10 mouse cellular contexts compared by ENCODE assay signal in the genomic region with DNA sequence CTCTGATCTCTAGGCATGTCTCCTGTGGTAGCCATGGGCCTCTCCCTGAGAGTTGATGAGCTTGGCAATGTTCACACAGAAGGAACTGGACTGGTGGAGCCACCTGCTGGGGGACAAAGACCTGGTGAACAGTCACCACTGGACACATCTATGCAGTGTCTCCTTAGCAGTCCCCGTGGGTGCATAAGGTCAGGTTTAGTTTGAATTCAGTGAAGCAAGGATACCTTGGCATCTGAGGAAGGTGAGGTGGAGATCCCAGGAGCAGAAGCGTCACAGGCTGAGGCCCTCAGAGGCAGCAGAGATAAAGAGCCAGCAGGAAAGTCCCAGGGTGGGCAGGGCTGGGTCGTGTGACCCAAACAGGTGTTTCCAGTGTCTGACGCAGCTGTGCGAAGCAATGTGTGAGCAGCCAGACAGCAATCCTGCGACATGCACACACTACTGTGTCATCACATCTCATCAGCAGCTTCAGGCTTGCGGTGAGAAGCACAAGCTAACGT. TPM values are rescaled to one million over a fixed set of nuclear protein-coding genes. Genes with fewer than 3 reads are reported as not detected.
DNase-seq lines count a peak whose midpoint lies in the region; ATAC-seq and TF ChIP-seq lines count a peak whose summit lies in the region.
"Had no signal": no experiment of that assay in that cellular context is flagged by ENCODE, and none has a peak within 500 bp of the region (broad histone marks: within the 10 kb centered on the region; RNA-seq: fewer than 3 reads in every experiment).

Gene Dnase1l3 (minus strand): TSS at position 303 of the 497 bp plus-strand sequence.

- H3K36me3 ChIP-seq in midbrain, embryonic 14.5 days (ENCODE audit: control insufficient read depth, insufficient read depth, low read length), result no peaks in the 10 kb centered on the region
- H3K36me3 ChIP-seq in midbrain, embryonic 16.5 days (ENCODE audit: control insufficient read depth, insufficient read depth, low read length), result no peaks in the 10 kb centered on the region
- H3K36me3 ChIP-seq in myocyte (ENCODE audit: control insufficient read depth, insufficient read depth), result no peaks in the 10 kb centered on the region
- H3K36me3 ChIP-seq: embryonic facial prominence, embryonic 12.5 days had no signal

- H3K27ac ChIP-seq in midbrain, embryonic 14.5 days (replicated peaks; ENCODE audit: low read depth, low read length), result no peak within 1 kb of the TSS
- no peak within 1 kb of the TSS for H3K27ac ChIP-seq in midbrain, embryonic 16.5 days (ENCODE audit: low read length)
- H3K27ac ChIP-seq in cortical plate, adult 2 months (ENCODE audit: insufficient read depth, low read length), result no peak within 1 kb of the TSS
- H3K27ac ChIP-seq: embryonic facial prominence, embryonic 12.5 days had no signal

- H3K4me1 ChIP-seq in midbrain, embryonic 14.5 days (ENCODE audit: control insufficient read depth, insufficient read depth, low read length), result no peaks in the 10 kb centered on the region
- H3K4me1 ChIP-seq in midbrain, embryonic 16.5 days (ENCODE audit: control insufficient read depth, insufficient read depth, low read length), result 0 out of 2 replicates have a peak, but pooled peaks cover 2% of the 10 kb centered on the region
- no peaks in the 10 kb centered on the region for H3K4me1 ChIP-seq in cortical plate, adult 2 months (ENCODE audit: control insufficient read depth, insufficient read depth, low read length)
- H3K4me1 ChIP-seq: embryonic facial prominence, embryonic 12.5 days had no signal

- peak; percentile 51 for TF ChIP-seq CTCF in cortical plate, adult 2 months (IDR thresholded peaks at IDR 0.05; ENCODE audit: extremely low read depth, insufficient read depth, low read length)

- no peaks in the 10 kb centered on the region for H3K79me2 ChIP-seq in myocyte (ENCODE audit: control insufficient read depth, insufficient read depth)

- H3K9me3 ChIP-seq in midbrain, embryonic 14.5 days (ENCODE audit: control insufficient read depth, low read length), result no peaks in the 10 kb centered on the region
- H3K9me3 ChIP-seq in midbrain, embryonic 16.5 days (replicated peaks; ENCODE audit: control insufficient read depth, low read length, poor library complexity, severe bottlenecking), result no peaks in the 10 kb centered on the region
- H3K9me3 ChIP-seq: embryonic facial prominence, embryonic 12.5 days had no signal

- no peak within 1 kb of the TSS for H3K9ac ChIP-seq in midbrain, embryonic 14.5 days (replicated peaks; ENCODE audit: low read length)
- H3K9ac ChIP-seq in midbrain, embryonic 16.5 days (ENCODE audit: low read depth, low read length), result no peak within 1 kb of the TSS
- H3K9ac ChIP-seq: embryonic facial prominence, embryonic 12.5 days had no signal

- H3K4me3 ChIP-seq in midbrain, embryonic 14.5 days (replicated peaks; ENCODE audit: low read depth, low read length), result no peak within 1 kb of the TSS
- H3K4me3 ChIP-seq in midbrain, embryonic 16.5 days (ENCODE audit: low read depth, low read length), result no peak within 1 kb of the TSS
- no peak within 1 kb of the TSS for H3K4me3 ChIP-seq in cortical plate, adult 2 months (ENCODE audit: insufficient read depth, low read length)
- no peak within 1 kb of the TSS for H3K4me3 ChIP-seq in myocyte
- H3K4me3 ChIP-seq: embryonic facial prominence, embryonic 12.5 days had no signal

- TF ChIP-seq POLR2A in cortical plate, adult 2 months (IDR thresholded peaks at IDR 0.05; ENCODE audit: extremely low read depth, insufficient read depth, low read length), result no peak
- no peak for TF ChIP-seq POLR2A in myocyte (IDR thresholded peaks at IDR 0.05; ENCODE audit: insufficient read length, low read depth)

- no peak for ATAC-seq in midbrain, embryonic 14.5 days (ENCODE audit: low FRiP score, low TSS enrichment)
- ATAC-seq in midbrain, embryonic 16.5 days, result no peak
- ATAC-seq in erythroblast, adult 5-6 weeks (replicated peaks; ENCODE audit: low FRiP score, poor library complexity, severe bottlenecking), result no peak

- no peak within 1 kb of the TSS for H3ac ChIP-seq in myocyte (ENCODE audit: control insufficient read depth, insufficient read length)

- H3K4me2 ChIP-seq in midbrain, embryonic 14.5 days (ENCODE audit: low read length), result no peak within 1 kb of the TSS
- no peak within 1 kb of the TSS for H3K4me2 ChIP-seq in midbrain, embryonic 16.5 days (ENCODE audit: low read length)
- H3K4me2 ChIP-seq in myocyte (ENCODE audit: low read depth), result no peak within 1 kb of the TSS
- H3K4me2 ChIP-seq: embryonic facial prominence, embryonic 12.5 days had no signal

- DNase-seq in adrenal gland, adult 2 months, result peak; percentile 45
- DNase-seq in adrenal gland, adult 8-10 months, result no peak
- peak; percentile 31 for DNase-seq in midbrain, embryonic 14.5 days
- peak; percentile 63 for DNase-seq in kidney, postnatal 14 days

- 75% methylated on average over 8 of the region's 8 CpGs for WGBS in midbrain, embryonic 14.5 days
- 81% methylated on average over 8 of the region's 8 CpGs for WGBS in midbrain, embryonic 16.5 days

- no peaks in the 10 kb centered on the region for H3K27me3 ChIP-seq in midbrain, embryonic 14.5 days (ENCODE audit: control insufficient read depth, insufficient read depth, low read length)
- no peaks in the 10 kb centered on the region for H3K27me3 ChIP-seq in midbrain, embryonic 16.5 days (ENCODE audit: control insufficient read depth, insufficient read depth, low read depth, low read length)
- no peaks in the 10 kb centered on the region for H3K27me3 ChIP-seq in myocyte (ENCODE audit: control insufficient read depth, insufficient read depth, insufficient read length)
- H3K27me3 ChIP-seq: embryonic facial prominence, embryonic 12.5 days had no signal

TF ChIP-seq in myocyte, 11 proteins besides CTCF, POLR2A, EP300 and RAD21:
- TF ChIP-seq TCF3 (IDR thresholded peaks at IDR 0.05; ENCODE audit: insufficient read length, low read depth), result peak; percentile 40
- peak in 2 of 3 experiments; percentile 65 to 92 for TF ChIP-seq MYOG (IDR thresholded peaks at IDR 0.05; ENCODE audit: control insufficient read depth in 1 of 3, insufficient read depth in 1 of 3, insufficient read length in 2 of 3, low read depth in 2 of 3)
- peak in 2 of 3 experiments; percentile 53 to 84 for TF ChIP-seq MYOD1 (IDR thresholded peaks at IDR 0.05; ENCODE audit: control insufficient read depth in 1 of 3, insufficient read length in 2 of 3, low read depth in 2 of 3)
- no peak for TF ChIP-seq POLR2AphosphoS2 (IDR thresholded peaks at IDR 0.05; ENCODE audit: insufficient read length, low read depth)
- no peak for TF ChIP-seq CEBPB (IDR thresholded peaks at IDR 0.05; ENCODE audit: insufficient read depth, poor library complexity, severe bottlenecking)
TF ChIP-seq in myocyte: peak in this region for 3.

RNA-seq across cellular contexts. Expression of gene Dnase1l3, which starts in this region (rescaled TPM):
- total RNA-seq in adrenal gland, adult 2 months (2021), result 1 to 10 TPM in 1 of 2 experiments, under 1 TPM in 1; 0.24 to 1.5 TPM
- polyA plus RNA-seq in adrenal gland, adult 2 months (2012; rRNA removed), result 0.32 and 0.63 TPM in 2 replicates
- total RNA-seq in adrenal gland, adult 8-10 months (2022), result under 1 TPM; 0.37 to 0.78 (median 0.55) TPM
- 0.09 TPM in 1 of 2 replicates, not detected in the other for polyA plus RNA-seq in midbrain, embryonic 14.5 days (2014; fragmentation: Nextera tagmentation; extraction: Ambion mirVana)
- 0.04 and 0.07 TPM in 2 replicates for polyA plus RNA-seq in midbrain, embryonic 16.5 days (2015; fragmentation: Nextera tagmentation; extraction: Ambion mirVana)
- 0.02 and 0.04 TPM in 2 replicates for polyA plus RNA-seq in cortical plate, adult 2 months (2012; rRNA removed)
- polyA plus RNA-seq in myocyte (2012; fragmentation: generic; extraction: Trizol), result 0.86 TPM
- total RNA-seq in erythroblast, adult 5-6 weeks (2015; ENCODE audit: low replicate concordance), result 0.19 TPM in 1 of 2 replicates, not detected in the other
- total RNA-seq in erythroblast, adult 5-6 weeks (2017; ENCODE audit: low replicate concordance), result not detected in 2 replicates
- polyA plus RNA-seq: C2C12 had no signal

Comparison
In these comparisons a context has a peak if more than half of its experiments do, and no peak if none do; other contexts are left out.
1. Peak in DNase-seq in midbrain, embryonic 14.5 days; RNA of the gene not detected or under 1 TPM.